Comparison of ENCODE assay signal across 23 mouse cellular contexts in the genomic region with DNA sequence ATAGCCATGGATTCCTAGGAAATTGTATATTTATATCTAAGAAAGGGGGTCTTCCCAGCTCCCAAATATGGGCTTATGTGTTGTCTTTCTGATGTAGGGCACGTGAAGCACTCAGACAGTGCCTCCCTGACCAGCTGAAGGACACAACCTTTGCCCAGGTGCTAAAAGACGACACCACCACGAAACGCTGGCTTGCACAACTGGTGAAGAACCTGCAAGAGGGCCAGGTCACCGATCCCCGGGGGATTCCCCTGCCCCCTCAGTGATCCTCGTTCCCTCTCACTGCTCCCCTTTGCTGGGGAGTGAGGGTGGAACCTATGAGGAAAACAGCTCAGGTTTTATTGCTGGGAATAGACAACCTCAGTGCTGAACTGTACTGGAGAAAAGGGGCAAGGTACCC. TPM values are rescaled to one million over a fixed set of nuclear protein-coding genes. Genes with fewer than 3 reads are reported as not detected.
"Had no signal": no experiment of that assay in that cellular context is flagged by ENCODE, and none has a peak within 500 bp of the region (broad histone marks: within the 10 kb centered on the region; RNA-seq: fewer than 3 reads in every experiment).

No protein-coding gene starts in this region.

- H3K27me3 ChIP-seq: hindbrain, embryonic 15.5 days; intestine, embryonic 15.5 days; limb, embryonic 13.5 days; liver, embryonic 13.5 days; midbrain, embryonic 12.5 days; midbrain, embryonic 15.5 days; neural tube, embryonic 12.5 days; neural tube, embryonic 15.5 days had no signal

- H3K4me2 ChIP-seq: hindbrain, embryonic 15.5 days; intestine, embryonic 15.5 days; limb, embryonic 13.5 days; liver, embryonic 13.5 days; midbrain, embryonic 12.5 days; midbrain, embryonic 15.5 days; neural tube, embryonic 12.5 days; neural tube, embryonic 15.5 days had no signal

- H3K9me3 ChIP-seq: hindbrain, embryonic 15.5 days; intestine, embryonic 15.5 days; limb, embryonic 10.5 days; limb, embryonic 13.5 days; liver, embryonic 13.5 days; midbrain, embryonic 12.5 days; midbrain, embryonic 15.5 days; neural tube, embryonic 12.5 days; neural tube, embryonic 15.5 days had no signal

- H3K4me3 ChIP-seq: hindbrain, embryonic 15.5 days; intestine, embryonic 15.5 days; layer of hippocampus, adult 2 months; limb, embryonic 10.5 days; limb, embryonic 13.5 days; liver, embryonic 13.5 days; midbrain, embryonic 12.5 days; midbrain, embryonic 15.5 days; neural tube, embryonic 12.5 days; neural tube, embryonic 15.5 days had no signal

- DNase-seq: layer of hippocampus, adult 9-11 months; liver, embryonic 13.5 days; lung, adult 2 months; lung, postnatal 14 days; lung, postnatal 4 days; right cerebral cortex, adult 18-20 months; right cerebral cortex, postnatal 14 days; right cerebral cortex, postnatal 4 days; thymus, adult 2 months; thymus, postnatal 14 days; thymus, postnatal 4 days had no signal

- H3K4me1 ChIP-seq: hindbrain, embryonic 15.5 days; intestine, embryonic 15.5 days; limb, embryonic 10.5 days; limb, embryonic 13.5 days; liver, embryonic 13.5 days; midbrain, embryonic 12.5 days; midbrain, embryonic 15.5 days; neural tube, embryonic 12.5 days; neural tube, embryonic 15.5 days had no signal

- H3K27ac ChIP-seq: hindbrain, embryonic 15.5 days; intestine, embryonic 15.5 days; layer of hippocampus, adult 2 months; limb, embryonic 10.5 days; limb, embryonic 13.5 days; liver, embryonic 13.5 days; midbrain, embryonic 12.5 days; midbrain, embryonic 15.5 days; neural tube, embryonic 12.5 days; neural tube, embryonic 15.5 days; stomach, postnatal 0 days had no signal

- H3K9ac ChIP-seq: hindbrain, embryonic 15.5 days; intestine, embryonic 15.5 days; limb, embryonic 13.5 days; liver, embryonic 13.5 days; midbrain, embryonic 12.5 days; midbrain, embryonic 15.5 days; neural tube, embryonic 12.5 days; neural tube, embryonic 15.5 days had no signal

- ATAC-seq: intestine, embryonic 15.5 days; midbrain, embryonic 15.5 days had no signal

RNA-seq across cellular contexts. Expression of a gene that starts 14.1 kb away (rescaled TPM):
- total RNA-seq: megakaryocyte progenitor cell, adult 5-6 weeks had no signal
- polyA plus RNA-seq: stomach, embryonic 14.5 days had no signal
